Mouse (Mus musculus) forebrain, embryonic 16.5 days (tissue): Measurements from ENCODE around the gene Lmbr1l. TPM values are rescaled to one million over a fixed set of nuclear protein-coding genes. Genes with fewer than 3 reads are reported as not detected.
"Not testable (repeated sequence)": the region's sequence is repeated elsewhere in the genome, so short reads cannot be mapped to it uniquely, and the experiment has no call there.

Experiments used
- ATAC-seq: fragments of 200-750 bp; cut with Nextera tagmentation; 2 replicates; pipeline ENCODE4 v1.8.0; 2017; ENCODE audit warnings: mild to moderate bottlenecking, moderate library complexity
- H3K27ac ChIP-seq: fragments of 300-500 bp; sonication (generic); 2 replicates; pipeline ENCODE4 v1.5.1; 2014; ENCODE audit warnings: low read length, control low read depth
- H3K27me3 ChIP-seq: fragments of 300-500 bp; sonication (generic); replicated peaks from 2 replicates; pipeline ENCODE4 v1.6.1; 2014; ENCODE audit warnings: low read length; ENCODE audit not compliant: control insufficient read depth, insufficient read depth
- H3K36me3 ChIP-seq: fragments of 300-500 bp; sonication (generic); 2 replicates; pipeline ENCODE4 v1.6.1; 2014; ENCODE audit not compliant: control insufficient read depth, insufficient read depth
- H3K4me1 ChIP-seq: fragments of 300-500 bp; sonication (generic); replicated peaks from 2 replicates; pipeline ENCODE4 v1.6.1; 2014; ENCODE audit warnings: low read length; ENCODE audit not compliant: control insufficient read depth, insufficient read depth
- H3K4me2 ChIP-seq: fragments of 300-500 bp; sonication (generic); 2 replicates; pipeline ENCODE4 v1.6.1; 2014; ENCODE audit warnings: mild to moderate bottlenecking, low read length, control low read depth
- H3K4me3 ChIP-seq: fragments of 300-500 bp; sonication (generic); replicated peaks from 2 replicates; pipeline ENCODE4 v1.5.1; 2014; ENCODE audit warnings: mild to moderate bottlenecking, low read length, control low read depth
- H3K9ac ChIP-seq: fragments of 300-500 bp; sonication (generic); replicated peaks from 2 replicates; pipeline ENCODE4 v1.6.1; 2014; ENCODE audit warnings: low read depth, low read length, control low read depth
- H3K9me3 ChIP-seq: fragments of 300-500 bp; sonication (generic); 2 replicates; pipeline ENCODE4 v1.6.1; 2016; ENCODE audit warnings: low read length; ENCODE audit not compliant: control insufficient read depth
- WGBS: fragments of 180-500 bp; shearing (Covaris S2); extraction: QIAGEN DNeasy Blood & Tissue Kit; methylation state at CpG from one replicate; pipeline ENCODE4 v1.1.7; 2014; 5-methylcytosine and 5-hydroxymethylcytosine counted together
- polyA plus RNA-seq: library from polyadenylated mRNA; unstranded; fragments of >200 nt; fragmentation: Nextera tagmentation; extraction: Ambion mirVana; gene quantifications from 2 replicates; pipeline ENCODE4 v1.2.1, GENCODE M21; 2015

Lmbr1l gene
- polyA plus RNA-seq, 1 experiment from 2014 or later, result 54.9 TPM

GRCm38 (mm10) chr15:98952751-98953400 lies 34.8 kb upstream of the Lmbr1l start:
- peaks cover 3% of the 10 kb centered on the region; the same call in 1 of the 2 replicates for H3K36me3 ChIP-seq
- H3K4me1 ChIP-seq, result peaks cover 20% of the 10 kb centered on the region
- WGBS, result under 1% methylated on average over 41 of the region's 41 CpGs
- peak overlapping the region; percentile 98 for H3K9ac ChIP-seq
- H3K9me3 ChIP-seq, result no peaks in the 10 kb centered on the region
- peak overlapping the region; percentile 100 for H3K27ac ChIP-seq
- H3K4me2 ChIP-seq, result no peak overlapping the region
- peak overlapping the region; percentile 71 for H3K4me3 ChIP-seq
- no peaks in the 10 kb centered on the region for H3K27me3 ChIP-seq
- peak; percentile 43 for ATAC-seq

- H3K9me3 ChIP-seq, result no peaks in the 10 kb centered on the region
- under 1% methylated on average over 5 of the region's 5 CpGs for WGBS
- no peak for ATAC-seq
- H3K27ac ChIP-seq, result peak overlapping the region; percentile 100
- no peaks in the 10 kb centered on the region for H3K27me3 ChIP-seq
- H3K4me1 ChIP-seq, result peaks cover 21% of the 10 kb centered on the region
- peaks cover 3% of the 10 kb centered on the region; the same call in 1 of the 2 replicates for H3K36me3 ChIP-seq
- H3K4me2 ChIP-seq, result peak overlapping the region; percentile 44
- H3K9ac ChIP-seq, result peak overlapping the region; percentile 98
- H3K4me3 ChIP-seq, result peak overlapping the region; percentile 71
Measured at GRCm38 (mm10) chr15:98952063-98952455, 34.0 kb upstream of the Lmbr1l start.

GRCm38 (mm10) chr15:98951122-98952062 lies 33.4 kb upstream of the Lmbr1l start:
- 43% methylated on average over 11 of the region's 15 CpGs for WGBS
- Histone ChIP-seq H3K4me3 (peak overlapping the region; percentile 71), H3K4me1 (peaks cover 17% of the 10 kb centered on the region), H3K9ac (peak overlapping the region; percentile 98), H3K27ac (peak overlapping the region; percentile 100), H3K4me2 (peak overlapping the region; percentile 44)
- not testable (repeated sequence) for ATAC-seq, H3K36me3 ChIP-seq, H3K9me3 ChIP-seq, H3K27me3 ChIP-seq

GRCm38 (mm10) chr15:98949607-98949892 lies 31.5 kb upstream of the Lmbr1l start:
- ATAC-seq, result no peak
- H3K36me3 ChIP-seq, result peaks cover 3% of the 10 kb centered on the region; the same call in 1 of the 2 replicates
- H3K4me3 ChIP-seq, result peak overlapping the region; percentile 42
- H3K9ac ChIP-seq, result peak overlapping the region; percentile 54
- peak overlapping the region; percentile 20; the same call in 1 of the 2 replicates for H3K27ac ChIP-seq
- no peaks in the 10 kb centered on the region for H3K27me3 ChIP-seq
- 42% methylated on average over 3 of the region's 3 CpGs for WGBS
- H3K4me1 ChIP-seq, result peaks cover 13% of the 10 kb centered on the region
- H3K9me3 ChIP-seq, result no peaks in the 10 kb centered on the region
- H3K4me2 ChIP-seq, result peak overlapping the region; percentile 89

GRCm38 (mm10) chr15:98948857-98949606 lies 31.0 kb upstream of the Lmbr1l start:
- H3K27me3 ChIP-seq, result no peaks in the 10 kb centered on the region
- peak overlapping the region; percentile 20 for H3K27ac ChIP-seq
- H3K36me3 ChIP-seq, result peaks cover 3% of the 10 kb centered on the region; the same call in 1 of the 2 replicates
- H3K4me3 ChIP-seq, result peak overlapping the region; percentile 42
- H3K4me2 ChIP-seq, result peak overlapping the region; percentile 89
- H3K9me3 ChIP-seq, result no peaks in the 10 kb centered on the region
- peak overlapping the region; percentile 54 for H3K9ac ChIP-seq
- peaks cover 13% of the 10 kb centered on the region for H3K4me1 ChIP-seq
- WGBS, result 61% methylated on average over 6 of the region's 6 CpGs
- no peak for ATAC-seq

- H3K4me1 ChIP-seq, result peaks cover 13% of the 10 kb centered on the region
- H3K4me2 ChIP-seq, result peak overlapping the region; percentile 89
- ATAC-seq, result no peak
- H3K4me3 ChIP-seq, result no peak overlapping the region; the same call in 1 of the 2 replicates
- no peaks in the 10 kb centered on the region for H3K9me3 ChIP-seq
- H3K27ac ChIP-seq, result peak overlapping the region; percentile 56; the same call in 1 of the 2 replicates
- peaks cover 3% of the 10 kb centered on the region; the same call in 1 of the 2 replicates for H3K36me3 ChIP-seq
- H3K27me3 ChIP-seq, result no peaks in the 10 kb centered on the region
- H3K9ac ChIP-seq, result peak overlapping the region; percentile 37; the same call in 1 of the 2 replicates
Measured at GRCm38 (mm10) chr15:98948382-98948781, 30.4 kb upstream of the Lmbr1l start.

GRCm38 (mm10) chr15:98947884-98948283 lies 29.9 kb upstream of the Lmbr1l start:
- Histone ChIP-seq H3K36me3 (peaks cover 3% of the 10 kb centered on the region; the same call in 1 of the 2 replicates), H3K4me2 (peak overlapping the region; percentile 89), H3K27ac (peak overlapping the region; percentile 56; the same call in 1 of the 2 replicates), H3K9ac (peak overlapping the region; percentile 29; the same call in 1 of the 2 replicates), H3K4me1 (peaks cover 13% of the 10 kb centered on the region), H3K9me3 (no peaks in the 10 kb centered on the region), H3K4me3 (no peak overlapping the region; the same call in 1 of the 2 replicates), H3K27me3 (no peaks in the 10 kb centered on the region)
- 44% methylated on average over 3 of the region's 3 CpGs for WGBS
- no peak for ATAC-seq

GRCm38 (mm10) chr15:98943133-98943532 lies 25.1 kb upstream of the Lmbr1l start:
- H3K4me2 ChIP-seq, result no peak overlapping the region
- WGBS, result 87% methylated on average over 4 of the region's 4 CpGs
- no peaks in the 10 kb centered on the region for H3K36me3 ChIP-seq
- H3K9me3 ChIP-seq, result no peaks in the 10 kb centered on the region
- H3K4me3 ChIP-seq, result no peak overlapping the region
- peaks cover 9% of the 10 kb centered on the region for H3K4me1 ChIP-seq
- no peak overlapping the region for H3K9ac ChIP-seq
- no peaks in the 10 kb centered on the region for H3K27me3 ChIP-seq
- H3K27ac ChIP-seq, result no peak overlapping the region
- no peak for ATAC-seq
